Mouse (Mus musculus) erythroblast, embryonic 14.5 days (primary cell): ENCODE results near the gene Stard10. TPM values are rescaled to one million over a fixed set of nuclear protein-coding genes. Genes with fewer than 3 reads are reported as not detected.

Experiments used
- H3K27me3 ChIP-seq: 2 replicates; pipeline ENCODE4 v1.6.1; 2012; ENCODE audit warnings: inconsistent platforms; ENCODE audit not compliant: control insufficient read depth
- H3K36me3 ChIP-seq: 2 replicates; pipeline ENCODE4 v1.6.1; 2012; ENCODE audit warnings: mild to moderate bottlenecking, inconsistent platforms; ENCODE audit not compliant: control insufficient read depth
- H3K4me1 ChIP-seq: 2 replicates; pipeline ENCODE4 v1.6.1; 2012; ENCODE audit warnings: inconsistent platforms; ENCODE audit not compliant: control insufficient read depth
- H3K4me3 ChIP-seq: replicated peaks from 2 replicates; pipeline ENCODE3; 2012; ENCODE audit warnings: moderate library complexity, mild to moderate bottlenecking, inconsistent platforms
- H3K9me3 ChIP-seq: 2 replicates; pipeline ENCODE4 v1.6.1; 2012; ENCODE audit warnings: low read length, inconsistent platforms, mixed read lengths; ENCODE audit not compliant: control insufficient read depth
- GATA1 ChIP-seq: IDR thresholded peaks from 2 replicates; pipeline ENCODE4 v1.6.1; 2012; ENCODE audit warnings: low read length, inconsistent platforms, mixed read lengths
- TAL1 ChIP-seq: IDR thresholded peaks from 3 replicates; pipeline ENCODE4 v1.6.1; 2012; ENCODE audit warnings: low read length, inconsistent platforms, mixed read lengths
- polyA plus RNA-seq: library from polyadenylated mRNA; stranded (reverse); fragments of >175 nt; gene quantifications from 2 replicates; pipeline ENCODE4 v1.2.3, GENCODE M21; 2012

The Stard10 gene
- polyA plus RNA-seq, 1 experiment, result 63.0 TPM

DNA sequence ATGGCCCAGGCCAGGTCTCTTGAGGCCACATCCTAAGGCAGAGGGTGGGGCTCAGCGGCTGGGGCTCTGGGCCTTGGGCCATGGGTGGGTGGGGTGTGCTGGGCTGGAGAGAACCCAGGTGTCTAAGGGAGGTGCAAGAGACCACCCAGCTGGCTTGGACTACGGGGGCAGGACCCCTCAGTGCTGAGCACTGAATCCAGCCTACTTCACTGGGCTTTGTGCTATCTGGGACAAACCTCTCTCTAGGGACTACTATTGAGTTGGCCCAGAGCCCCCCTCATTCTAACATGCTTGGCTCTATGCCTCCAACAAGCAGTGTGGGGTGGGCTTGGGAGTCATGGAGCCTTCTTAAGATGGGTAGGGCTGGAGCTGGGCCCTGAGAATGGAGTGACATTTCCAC lies 78.6 kb downstream of the Stard10 start:
- Histone ChIP-seq H3K36me3 (peaks cover 42% of the 10 kb centered on the region), H3K4me3 (no peak overlapping the region), H3K9me3 (peaks cover 3% of the 10 kb centered on the region; the same call in 1 of the 2 replicates), H3K4me1 (no peaks in the 10 kb centered on the region; the same call in 1 of the 2 replicates), H3K27me3 (no peaks in the 10 kb centered on the region)
- TF ChIP-seq GATA1, result no peak
- no peak for TF ChIP-seq TAL1

Other genes with a start within 250 kb of the Stard10 start
- gene Fchsd2, start 224.2 kb upstream of the Stard10 start, polyA plus RNA-seq, result 0.02 TPM in 2 replicates
- 0.11 and 0.17 TPM in 2 replicates for gene Atg16l2, start 14.8 kb upstream of the Stard10 start, polyA plus RNA-seq
- gene Arap1, start 31.0 kb downstream of the Stard10 start, polyA plus RNA-seq, result 0.68 and 1.1 TPM in 2 replicates
- not detected in 2 replicates for gene Gm45837, start 93.8 kb downstream of the Stard10 start, polyA plus RNA-seq
- 0.01 TPM in 2 replicates for gene Pde2a, start 104.6 kb downstream of the Stard10 start, polyA plus RNA-seq